Mouse (Mus musculus): ENCODE measurements around the gene Sumf1. TPM values are rescaled to one million over a fixed set of nuclear protein-coding genes. Genes with fewer than 3 reads are reported as not detected.

Sumf1 gene
- polyA plus RNA-seq, 1 experiment from 2014 or later, result 15.4 TPM

- no peak overlapping the region for H3K4me3 ChIP-seq (ENCODE audit: low read depth, low read length)
- no peaks in the 10 kb centered on the region for H3K4me1 ChIP-seq (ENCODE audit: control insufficient read depth, insufficient read depth, low read length)
- no peaks in the 10 kb centered on the region for H3K36me3 ChIP-seq (ENCODE audit: control insufficient read depth, insufficient read depth, low read length)
- no peaks in the 10 kb centered on the region for H3K9me3 ChIP-seq (ENCODE audit: control insufficient read depth, low read length)
- ATAC-seq (ENCODE audit: low FRiP score) (no peak), DNase-seq (ENCODE audit: low spot score, missing footprints) (no peak)
- no peak overlapping the region for H3K4me2 ChIP-seq
- H3K27me3 ChIP-seq (ENCODE audit: control insufficient read depth, insufficient read depth, low read length), result no peaks in the 10 kb centered on the region
- no peak overlapping the region for H3K9ac ChIP-seq (ENCODE audit: low read length)
- 66% methylated on average over 5 of the region's 5 CpGs for WGBS
- H3K27ac ChIP-seq (ENCODE audit: low read depth, low read length), result no peak overlapping the region
Observed at GRCm38 (mm10) chr6:108164935-108165334, 20.4 kb downstream of the Sumf1 start.

- no peaks in the 10 kb centered on the region for H3K9me3 ChIP-seq (ENCODE audit: control insufficient read depth, low read length)
- H3K4me2 ChIP-seq, result no peak overlapping the region
- no peaks in the 10 kb centered on the region for H3K27me3 ChIP-seq (ENCODE audit: control insufficient read depth, insufficient read depth, low read length)
- no peaks in the 10 kb centered on the region for H3K4me1 ChIP-seq (ENCODE audit: control insufficient read depth, insufficient read depth, low read length)
- ATAC-seq (ENCODE audit: low FRiP score), result no peak
- H3K4me3 ChIP-seq (ENCODE audit: low read depth, low read length), result no peak overlapping the region
- WGBS, result 64% methylated on average over 2 of the region's 2 CpGs
- no peak overlapping the region for H3K9ac ChIP-seq (ENCODE audit: low read length)
- DNase-seq (ENCODE audit: low spot score, missing footprints), result peak; percentile 66
- H3K36me3 ChIP-seq (ENCODE audit: control insufficient read depth, insufficient read depth, low read length), result no peaks in the 10 kb centered on the region
- H3K27ac ChIP-seq (ENCODE audit: low read depth, low read length), result no peak overlapping the region
Observed at GRCm38 (mm10) chr6:108160608-108161007, 24.8 kb downstream of the Sumf1 start.

GRCm38 (mm10) chr6:108156881-108157280 is 28.5 kb downstream of the Sumf1 start:
- Histone ChIP-seq H3K27me3 (ENCODE audit: control insufficient read depth, insufficient read depth, low read length) (no peaks in the 10 kb centered on the region), H3K27ac (ENCODE audit: low read depth, low read length) (no peak overlapping the region), H3K9me3 (ENCODE audit: control insufficient read depth, low read length) (no peaks in the 10 kb centered on the region), H3K4me2 (no peak overlapping the region), H3K4me3 (ENCODE audit: low read depth, low read length) (no peak overlapping the region), H3K36me3 (ENCODE audit: control insufficient read depth, insufficient read depth, low read length) (no peaks in the 10 kb centered on the region), H3K4me1 (ENCODE audit: control insufficient read depth, insufficient read depth, low read length) (no peaks in the 10 kb centered on the region), H3K9ac (ENCODE audit: low read length) (no peak overlapping the region)
- no peak for ATAC-seq (ENCODE audit: low FRiP score)
- WGBS, result 38% methylated on average over 6 of the region's 6 CpGs
- DNase-seq (ENCODE audit: low spot score, missing footprints), result no peak

- ATAC-seq (ENCODE audit: low FRiP score), result no peak
- no peaks in the 10 kb centered on the region for H3K27me3 ChIP-seq (ENCODE audit: control insufficient read depth, insufficient read depth, low read length)
- H3K4me3 ChIP-seq (ENCODE audit: low read depth, low read length), result no peak overlapping the region
- H3K27ac ChIP-seq (ENCODE audit: low read depth, low read length), result no peak overlapping the region
- H3K4me2 ChIP-seq, result no peak overlapping the region
- H3K36me3 ChIP-seq (ENCODE audit: control insufficient read depth, insufficient read depth, low read length), result no peaks in the 10 kb centered on the region
- H3K9me3 ChIP-seq (ENCODE audit: control insufficient read depth, low read length), result no peaks in the 10 kb centered on the region
- 91% methylated on average over 4 of the region's 4 CpGs for WGBS
- DNase-seq (ENCODE audit: low spot score, missing footprints), result no peak
- H3K9ac ChIP-seq (ENCODE audit: low read length), result no peak overlapping the region
- H3K4me1 ChIP-seq (ENCODE audit: control insufficient read depth, insufficient read depth, low read length), result no peaks in the 10 kb centered on the region
Observed at GRCm38 (mm10) chr6:108154243-108154642, 31.1 kb downstream of the Sumf1 start.

- H3K27ac ChIP-seq (ENCODE audit: low read depth, low read length), result no peak overlapping the region
- WGBS, result 91% methylated on average over 9 of the region's 9 CpGs
- no peak overlapping the region for H3K4me2 ChIP-seq
- no peaks in the 10 kb centered on the region for H3K27me3 ChIP-seq (ENCODE audit: control insufficient read depth, insufficient read depth, low read length)
- no peak overlapping the region for H3K9ac ChIP-seq (ENCODE audit: low read length)
- H3K36me3 ChIP-seq (ENCODE audit: control insufficient read depth, insufficient read depth, low read length), result no peaks in the 10 kb centered on the region
- no peaks in the 10 kb centered on the region for H3K9me3 ChIP-seq (ENCODE audit: control insufficient read depth, low read length)
- H3K4me1 ChIP-seq (ENCODE audit: control insufficient read depth, insufficient read depth, low read length), result no peaks in the 10 kb centered on the region
- H3K4me3 ChIP-seq (ENCODE audit: low read depth, low read length), result no peak overlapping the region
- DNase-seq (ENCODE audit: low spot score, missing footprints) (no peak), ATAC-seq (ENCODE audit: low FRiP score) (no peak)
Observed at GRCm38 (mm10) chr6:108152661-108153269, 32.6 kb downstream of the Sumf1 start.

GRCm38 (mm10) chr6:108152081-108152480 is 33.3 kb downstream of the Sumf1 start:
- ATAC-seq (ENCODE audit: low FRiP score) (no peak), DNase-seq (ENCODE audit: low spot score, missing footprints) (no peak)
- no peak overlapping the region for H3K4me2 ChIP-seq
- no peak overlapping the region for H3K9ac ChIP-seq (ENCODE audit: low read length)
- H3K4me1 ChIP-seq (ENCODE audit: control insufficient read depth, insufficient read depth, low read length), result no peaks in the 10 kb centered on the region
- no peak overlapping the region for H3K27ac ChIP-seq (ENCODE audit: low read depth, low read length)
- no peaks in the 10 kb centered on the region for H3K27me3 ChIP-seq (ENCODE audit: control insufficient read depth, insufficient read depth, low read length)
- H3K36me3 ChIP-seq (ENCODE audit: control insufficient read depth, insufficient read depth, low read length), result no peaks in the 10 kb centered on the region
- 86% methylated on average over 6 of the region's 6 CpGs for WGBS
- H3K4me3 ChIP-seq (ENCODE audit: low read depth, low read length), result no peak overlapping the region
- no peaks in the 10 kb centered on the region for H3K9me3 ChIP-seq (ENCODE audit: control insufficient read depth, low read length)

- Histone ChIP-seq H3K4me1 (ENCODE audit: control insufficient read depth, insufficient read depth, low read length) (peaks cover 9% of the 10 kb centered on the region), H3K27me3 (ENCODE audit: control insufficient read depth, insufficient read depth, low read length) (no peaks in the 10 kb centered on the region), H3K27ac (ENCODE audit: low read depth, low read length) (no peak overlapping the region), H3K4me2 (no peak overlapping the region), H3K9me3 (ENCODE audit: control insufficient read depth, low read length) (no peaks in the 10 kb centered on the region), H3K4me3 (ENCODE audit: low read depth, low read length) (no peak overlapping the region), H3K9ac (ENCODE audit: low read length) (no peak overlapping the region), H3K36me3 (ENCODE audit: control insufficient read depth, insufficient read depth, low read length) (no peaks in the 10 kb centered on the region)
- no peak for DNase-seq (ENCODE audit: low spot score, missing footprints)
- WGBS, result 89% methylated on average over 4 of the region's 4 CpGs
- ATAC-seq (ENCODE audit: low FRiP score), result no peak
Observed at GRCm38 (mm10) chr6:108149235-108149634, 36.1 kb downstream of the Sumf1 start.

GRCm38 (mm10) chr6:108148435-108148834 is 36.9 kb downstream of the Sumf1 start:
- WGBS, result 77% methylated on average over 3 of the region's 3 CpGs

GRCm38 (mm10) chr6:108146637-108147036 is 38.7 kb downstream of the Sumf1 start:
- peak; percentile 8; the same call in 1 of the 2 replicates for ATAC-seq (ENCODE audit: low FRiP score)
- Histone ChIP-seq H3K27me3 (ENCODE audit: control insufficient read depth, insufficient read depth, low read length) (no peaks in the 10 kb centered on the region), H3K27ac (ENCODE audit: low read depth, low read length) (no peak overlapping the region), H3K36me3 (ENCODE audit: control insufficient read depth, insufficient read depth, low read length) (no peaks in the 10 kb centered on the region), H3K4me3 (ENCODE audit: low read depth, low read length) (no peak overlapping the region), H3K4me1 (ENCODE audit: control insufficient read depth, insufficient read depth, low read length) (peaks cover 9% of the 10 kb centered on the region), H3K4me2 (no peak overlapping the region), H3K9ac (ENCODE audit: low read length) (no peak overlapping the region), H3K9me3 (ENCODE audit: control insufficient read depth, low read length) (no peaks in the 10 kb centered on the region)
- DNase-seq (ENCODE audit: low spot score, missing footprints), result no peak
- WGBS, result 93% methylated on average over 4 of the region's 4 CpGs

More at GRCm38 (mm10) chr6:108148435-108148834, 36.9 kb downstream of the Sumf1 start:
- H3K4me1 ChIP-seq (ENCODE audit: control insufficient read depth, insufficient read depth, low read length), result peaks cover 9% of the 10 kb centered on the region
- no peak for ATAC-seq (ENCODE audit: low FRiP score)
- H3K9ac ChIP-seq (ENCODE audit: low read length), result no peak overlapping the region
- H3K4me3 ChIP-seq (ENCODE audit: low read depth, low read length), result no peak overlapping the region
- H3K27ac ChIP-seq (ENCODE audit: low read depth, low read length), result no peak overlapping the region
- H3K27me3 ChIP-seq (ENCODE audit: control insufficient read depth, insufficient read depth, low read length), result no peaks in the 10 kb centered on the region
- no peak overlapping the region for H3K4me2 ChIP-seq
- no peaks in the 10 kb centered on the region for H3K9me3 ChIP-seq (ENCODE audit: control insufficient read depth, low read length)
- peak; percentile 64 for DNase-seq (ENCODE audit: low spot score, missing footprints)
- H3K36me3 ChIP-seq (ENCODE audit: control insufficient read depth, insufficient read depth, low read length), result no peaks in the 10 kb centered on the region
